Mouse (Mus musculus) left cerebral cortex, adult 2 months (tissue): ENCODE measurements around the gene Ltbp3. TPM values are rescaled to one million over a fixed set of nuclear protein-coding genes. Genes with fewer than 3 reads are reported as not detected.

ENCODE experiments used
- DNase-seq, 2 experiments: peaks; one replicate each; pipeline ENCODE4 v3.0.0; 2021 to 2022; ENCODE audit warnings: low spot score in 2 of 2, mixed read lengths in 1 of 2; ENCODE audit errors: extremely low spot score in 1 of 2
- H3K27ac ChIP-seq: fragments of 200-600 bp; 2 replicates; pipeline ENCODE4 v1.8.1; 2022
- H3K4me3 ChIP-seq: fragments of 200-600 bp; 2 replicates; pipeline ENCODE4 v1.8.1; 2022
- CTCF ChIP-seq: fragments of 200-600 bp; IDR thresholded peaks from 2 replicates; pipeline ENCODE4 v1.8.1; 2022; ENCODE audit warnings: antibody characterized with exemption, mild to moderate bottlenecking, moderate library complexity
- intact Hi-C: fragments of 180-260 bp; cut with DNase I; formaldehyde crosslinking; loops from one replicate; pipeline ENCODE4 v1.15.1; 2025
- total RNA-seq, 2 experiments: library from RNA; stranded (reverse); gene quantifications; 2 replicates each; pipeline ENCODE4 v1.2.3; 2021

Gene Ltbp3
- total RNA-seq, 2 experiments from 2014 or later: 38.9 to 43.1 TPM

GRCm38 (mm10) chr19:5710581-5710980 lies 30.1 kb upstream of the Ltbp3 start:
- Histone ChIP-seq H3K27ac (no peak overlapping the region), H3K4me3 (no peak overlapping the region)
- DNase-seq: no peak
- intact Hi-C loops: loop anchor here (2.0 to 5.0 kb wide), 2 partner anchors 70 to 167 kb away; partner anchors contain the start of genes Frmd8 and Slc25a45
- no peak for TF ChIP-seq CTCF

- TF ChIP-seq CTCF: peak; percentile 84
- Histone ChIP-seq H3K27ac (no peak overlapping the region), H3K4me3 (no peak overlapping the region)
- DNase-seq: peak; percentile 64 to 73
- intact Hi-C loops: loop anchor here (1.0 to 5.0 kb wide), 3 partner anchors 18 to 166 kb away; partner anchors contain the start of genes Fam89b, Frmd8 and Slc25a45
These were observed 29.5 kb upstream of the Ltbp3 start for GRCm38 (mm10) chr19:5711218-5711617.

DNA sequence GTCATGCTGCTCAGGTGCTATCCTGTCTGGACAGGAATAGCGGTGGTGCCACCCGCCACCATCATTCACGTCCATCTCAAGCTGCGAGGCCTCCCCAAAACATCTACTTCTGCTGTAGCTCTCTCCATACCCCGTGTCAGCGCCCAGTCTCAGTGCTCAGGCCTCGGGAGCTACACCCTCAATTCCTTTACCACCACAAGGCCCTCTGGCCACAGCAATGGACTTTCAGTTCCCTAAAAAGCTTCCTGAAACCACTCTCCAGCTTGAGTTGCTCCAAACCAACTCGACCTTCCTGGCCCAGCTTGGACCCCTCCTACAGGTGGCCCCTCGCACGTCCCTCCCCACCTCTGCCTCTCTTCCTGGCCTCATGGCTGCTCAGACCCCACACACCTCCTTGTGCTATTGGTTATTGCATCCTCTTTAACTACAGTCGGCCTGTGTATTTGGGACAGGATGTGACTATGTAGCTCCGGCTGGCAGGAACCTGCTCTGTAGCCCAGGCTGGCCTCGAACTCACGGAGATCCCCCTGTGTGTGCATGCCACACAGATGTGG lies 28.7 kb upstream of the Ltbp3 start:
- no peak overlapping the region for H3K4me3 ChIP-seq
- TF ChIP-seq CTCF: no peak
- intact Hi-C loops: loop anchor here (1.0 to 5.0 kb wide), 3 partner anchors 17 to 165 kb away; partner anchors contain the start of genes Fam89b, Frmd8 and Slc25a45
- no peak overlapping the region for H3K27ac ChIP-seq
- DNase-seq: no peak

GRCm38 (mm10) chr19:5713255-5713654 lies 27.4 kb upstream of the Ltbp3 start:
- H3K4me3 ChIP-seq: no peak overlapping the region
- peak overlapping the region; percentile 32; the same call in 1 of the 2 replicates for H3K27ac ChIP-seq

DNA sequence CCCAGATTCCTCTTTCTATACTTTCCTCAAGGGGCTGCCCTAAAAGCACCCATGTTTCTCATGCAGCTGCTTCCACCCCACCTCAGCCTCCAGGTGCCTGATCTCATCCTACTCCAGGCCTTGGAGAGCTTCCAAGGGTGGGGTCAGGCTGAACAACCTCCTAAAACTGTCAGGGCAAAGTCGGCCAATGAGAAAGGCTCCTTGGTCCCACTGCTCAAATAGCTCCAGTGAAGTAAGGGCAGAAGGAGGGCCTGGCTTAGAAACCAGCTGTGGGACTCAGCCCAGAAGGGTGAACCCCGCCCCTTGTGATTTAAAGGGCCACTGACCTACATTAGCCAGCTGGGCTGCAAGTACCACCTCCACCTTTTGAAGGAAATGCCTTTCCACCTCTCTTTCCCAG lies 27.0 kb upstream of the Ltbp3 start:
- DNase-seq: no peak
- intact Hi-C loops: loop anchor here (5.0 kb wide), 1 partner anchor 164 kb away; the partner anchor contains the start of genes Frmd8 and Slc25a45
- no peak for TF ChIP-seq CTCF
- Histone ChIP-seq H3K4me3 (0 out of 2 replicates have a peak overlapping the region, but pooled peaks have one; percentile 6), H3K27ac (peak overlapping the region; percentile 44; the same call in 1 of the 2 replicates)

More at GRCm38 (mm10) chr19:5713255-5713654, 27.4 kb upstream of the Ltbp3 start:
- intact Hi-C loops: loop anchor here (5.0 kb wide), 1 partner anchor 164 kb away; the partner anchor contains the start of genes Frmd8 and Slc25a45
- no peak for TF ChIP-seq CTCF
- no peak for DNase-seq

DNA sequence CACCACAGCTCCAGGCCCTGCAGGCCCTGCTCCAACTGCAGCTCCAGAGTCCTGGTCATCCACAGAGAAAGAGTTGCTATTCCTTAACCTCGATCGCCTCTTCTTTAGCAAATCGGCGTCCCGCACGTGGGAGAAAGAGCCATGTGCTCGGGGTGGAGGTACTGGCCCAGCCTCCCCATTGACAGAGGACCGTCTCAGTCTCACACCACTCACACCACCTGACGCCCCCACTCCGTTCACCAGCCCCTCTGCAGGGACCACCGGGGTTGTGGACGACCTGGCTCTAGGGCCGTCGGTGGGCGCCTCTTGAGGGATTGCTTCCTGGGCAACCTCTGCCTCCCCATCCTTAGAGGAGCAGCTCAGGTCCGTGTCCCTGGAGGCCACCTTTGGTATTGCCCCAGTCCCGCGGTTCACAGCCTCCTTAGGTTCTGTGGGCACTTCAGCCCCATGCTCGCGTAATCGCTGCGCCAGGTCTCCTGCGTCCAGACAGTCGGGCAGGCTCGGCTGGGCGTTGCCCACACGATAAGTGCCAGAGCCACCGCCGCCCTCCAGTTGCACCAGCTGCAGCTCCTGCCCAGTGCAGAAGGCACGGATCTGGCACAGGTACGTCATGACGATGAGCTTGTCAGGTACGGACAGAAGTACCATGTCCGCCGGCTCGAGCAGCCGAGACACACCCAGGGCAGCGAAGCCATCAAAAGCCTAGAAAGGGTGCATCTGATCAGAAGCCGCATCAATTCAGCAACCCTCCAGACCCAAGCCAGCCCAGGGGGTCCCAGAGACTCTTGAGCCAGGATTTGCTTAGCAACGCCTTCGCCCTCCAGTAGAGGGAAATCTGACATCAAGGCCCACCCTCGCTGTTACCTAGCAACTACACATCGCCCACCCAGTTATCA lies 24.7 kb upstream of the Ltbp3 start:
- intact Hi-C loops: no loop called here
- H3K27ac ChIP-seq: peak overlapping the region; percentile 87
- peak overlapping the region; percentile 57 for H3K4me3 ChIP-seq
- DNase-seq: no peak
- TF ChIP-seq CTCF: peak; percentile 42

DNA sequence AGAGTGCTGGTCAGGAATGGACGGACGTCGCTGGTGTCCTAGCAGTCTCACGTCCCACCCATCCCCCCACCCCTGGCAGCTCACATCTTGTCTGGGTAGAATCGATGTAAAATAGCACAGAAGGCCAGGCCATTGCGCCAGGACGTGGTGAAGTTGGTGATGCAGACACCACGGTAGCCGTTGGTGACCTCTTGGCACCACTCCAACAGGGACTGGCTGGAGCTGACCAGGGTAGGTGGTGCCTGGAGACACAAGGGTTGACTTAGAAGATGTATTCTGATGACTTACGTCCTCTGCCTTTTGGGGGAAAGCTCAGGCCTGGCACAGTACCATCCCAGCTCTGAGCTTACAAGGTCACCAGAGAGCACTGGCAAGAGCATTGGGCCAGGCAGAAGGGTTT lies 23.7 kb upstream of the Ltbp3 start:
- no peak overlapping the region for H3K27ac ChIP-seq
- H3K4me3 ChIP-seq: no peak overlapping the region; the same call in 1 of the 2 replicates
- no peak for TF ChIP-seq CTCF
- DNase-seq: no peak
- intact Hi-C loops: no loop called here

DNA sequence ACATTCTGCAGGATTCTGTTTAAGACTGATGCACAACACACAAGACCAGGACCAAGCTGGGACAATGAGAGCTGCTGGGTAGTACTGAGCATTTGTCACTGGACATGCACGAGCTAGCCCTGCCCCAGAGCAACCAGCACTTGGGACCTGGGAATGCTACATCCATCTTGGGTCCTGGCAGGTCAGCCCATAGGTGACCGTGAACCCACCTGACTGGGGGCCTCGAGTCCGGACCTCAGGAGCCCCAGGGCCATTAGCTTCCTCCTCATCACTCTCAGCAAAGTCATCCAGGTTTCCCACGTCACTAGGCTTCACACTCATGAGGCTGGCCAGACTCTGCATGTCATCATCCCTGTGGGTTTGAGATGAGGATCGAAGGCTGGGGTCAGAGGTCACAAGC lies 19.5 kb upstream of the Ltbp3 start:
- DNase-seq: no peak
- Histone ChIP-seq H3K4me3 (no peak overlapping the region), H3K27ac (no peak overlapping the region)
- TF ChIP-seq CTCF: no peak
- intact Hi-C loops: no loop called here

GRCm38 (mm10) chr19:5722848-5723425 lies 17.8 kb upstream of the Ltbp3 start:
- no peak for TF ChIP-seq CTCF
- H3K4me3 ChIP-seq: no peak overlapping the region
- H3K27ac ChIP-seq: no peak overlapping the region
- DNase-seq: no peak
- intact Hi-C loops: no loop called here

GRCm38 (mm10) chr19:5723934-5724548 lies 16.7 kb upstream of the Ltbp3 start:
- intact Hi-C loops: no loop called here

DNA sequence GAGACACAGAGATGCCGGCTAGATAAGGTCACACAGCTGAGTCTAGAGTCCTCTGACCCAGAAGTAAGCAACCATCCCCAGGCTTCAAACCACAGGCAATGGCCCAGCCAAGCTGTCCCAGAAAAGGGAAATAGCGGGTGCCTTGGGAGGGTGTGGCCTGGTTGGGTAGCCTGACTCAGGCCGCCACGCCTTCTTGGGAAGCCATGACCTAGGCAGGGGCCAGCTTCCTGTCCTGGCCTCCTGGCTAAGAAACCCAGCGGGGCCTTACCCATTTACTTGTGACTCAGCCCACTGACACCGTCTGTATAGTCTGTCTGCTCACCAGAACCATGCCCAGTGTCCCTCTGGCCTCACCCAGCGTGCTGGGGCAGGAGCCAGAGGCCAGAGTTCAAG lies 16.2 kb upstream of the Ltbp3 start:
- no peak for DNase-seq
- intact Hi-C loops: no loop called here
- no peak for TF ChIP-seq CTCF
- Histone ChIP-seq H3K27ac (no peak overlapping the region; the same call in 1 of the 2 replicates), H3K4me3 (peak overlapping the region; percentile 45; the same call in 1 of the 2 replicates)

More at GRCm38 (mm10) chr19:5723934-5724548, 16.7 kb upstream of the Ltbp3 start:
- DNase-seq: no peak
- Histone ChIP-seq H3K4me3 (no peak overlapping the region), H3K27ac (no peak overlapping the region)
- TF ChIP-seq CTCF: no peak
